Mouse (Mus musculus) skeletal muscle tissue, postnatal 0 days (tissue): ENCODE measurements around the gene Gm4756. TPM values are rescaled to one million over a fixed set of nuclear protein-coding genes. Genes with fewer than 3 reads are reported as not detected.

Experiments used
- polyA plus RNA-seq: library from polyadenylated mRNA; unstranded; fragments of >200 nt; fragmentation: Nextera tagmentation; extraction: Ambion mirVana; gene quantifications from 2 replicates; pipeline ENCODE4 v1.2.1, GENCODE M21; 2015

Gm4756 gene
- polyA plus RNA-seq: not detected in 2 replicates

DNA sequence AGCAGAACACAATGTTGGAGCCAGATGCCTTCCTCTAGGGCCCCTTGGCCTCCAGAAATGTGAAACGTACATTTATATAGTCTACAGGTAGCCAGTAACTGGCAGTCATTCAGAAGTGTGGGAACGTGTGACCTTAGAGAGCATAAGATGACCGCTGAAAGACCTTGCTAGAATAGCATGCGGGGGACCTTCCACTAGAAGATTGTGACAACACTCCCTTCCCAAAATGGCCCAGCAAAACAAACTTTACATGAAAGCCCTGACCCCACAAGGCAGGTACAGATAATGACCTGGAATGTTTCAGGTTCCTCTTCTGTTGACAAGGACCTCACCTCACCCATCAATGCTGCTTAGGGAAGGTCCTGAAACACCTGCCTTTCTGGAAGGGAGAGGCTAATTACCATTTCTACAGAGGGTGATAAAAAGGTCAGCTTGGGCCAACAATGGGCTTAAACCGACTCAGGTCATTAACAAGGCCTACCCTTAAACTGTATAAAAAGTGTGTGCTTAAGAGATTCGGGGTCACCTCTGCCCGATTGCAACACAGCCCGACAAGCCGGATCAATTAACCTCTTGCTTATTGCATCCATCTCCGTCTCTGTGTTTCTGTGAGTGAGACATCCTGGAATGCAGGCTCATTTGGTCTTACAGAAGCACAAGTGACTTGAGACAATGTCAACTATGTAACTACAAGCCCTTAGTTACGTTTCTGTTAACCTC, at the start of gene Gm4756:
Gene Gm4756 (minus strand): TSS at position 51 of the 720 bp plus-strand sequence.

DNA sequence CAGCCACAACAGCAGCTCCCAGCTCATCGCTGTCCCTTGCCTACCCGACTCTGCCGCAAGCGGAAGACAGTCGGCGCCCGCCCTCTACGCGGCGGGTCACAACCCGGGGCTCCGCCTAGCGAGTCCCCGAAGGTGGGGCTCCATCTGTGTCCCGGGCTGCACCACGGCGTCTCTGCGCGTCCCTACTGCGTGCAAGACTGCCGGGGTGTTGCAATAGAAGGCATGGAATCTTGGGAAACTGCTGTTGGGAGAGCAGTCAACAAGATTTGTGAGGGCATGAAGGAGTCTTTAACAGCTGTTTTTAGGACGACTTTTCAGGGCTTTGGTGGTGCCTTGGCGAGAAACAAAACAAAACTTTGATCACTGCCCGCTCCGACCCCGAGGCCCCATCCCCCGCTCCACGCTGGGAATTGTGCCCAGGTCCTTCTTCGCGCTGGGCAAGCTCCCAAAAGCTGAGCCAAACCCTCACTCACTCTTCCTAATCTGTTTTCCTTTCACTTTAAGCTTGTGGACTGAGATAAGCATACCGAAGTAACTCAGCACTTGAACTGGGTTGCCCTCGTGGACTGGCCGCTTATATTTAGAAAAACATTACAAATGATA, 15.4 kb upstream of the Gm4756 start, which contains the start of gene Dhrs7:
Gene Dhrs7 (minus strand): TSS at position 175 of the 603 bp plus-strand sequence.

DNA sequence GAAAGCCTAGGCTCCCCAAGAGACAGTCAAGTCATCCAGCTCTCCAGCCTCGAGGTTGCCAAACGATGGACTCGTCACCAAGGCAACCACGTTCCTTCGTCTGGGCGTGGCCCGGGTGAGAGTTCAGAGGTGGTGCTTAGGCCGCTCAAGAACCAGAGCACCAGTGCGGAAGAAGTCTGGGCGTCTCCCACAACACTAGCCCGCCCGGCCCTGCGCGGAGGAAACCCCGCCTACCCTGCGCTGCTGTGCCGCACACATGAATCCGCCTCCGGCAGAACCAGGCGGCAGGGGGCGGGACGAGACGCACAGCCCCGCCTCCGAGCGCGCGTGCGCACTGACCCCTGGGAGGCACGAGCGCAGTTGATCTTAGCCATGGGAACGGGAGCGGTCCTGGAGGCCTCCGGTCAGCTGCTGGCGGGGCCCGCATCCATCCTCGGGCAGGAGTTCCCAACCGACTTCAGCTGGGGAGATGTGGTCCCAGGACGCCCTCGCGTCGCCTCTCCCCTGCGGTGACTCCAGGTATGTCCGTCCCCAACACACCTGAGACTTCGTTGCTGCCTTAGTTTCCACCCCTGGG, 113.4 kb downstream of the Gm4756 start, which contains the start of gene Pcnx4:
Gene Pcnx4 (plus strand): TSS at position 363 of the 577 bp plus-strand sequence.

Other genes starting within 250 kb of the Gm4756 start
- 1.8 TPM in 2 replicates for gene Rtn1, start 240.6 kb downstream of the Gm4756 start, polyA plus RNA-seq
- gene Lrrc9, start 207.8 kb downstream of the Gm4756 start, polyA plus RNA-seq: 0.18 and 0.32 TPM in 2 replicates
- gene Pcnx4, start 113.3 kb downstream of the Gm4756 start, polyA plus RNA-seq: 5.4 and 5.9 TPM in 2 replicates
- gene Dhrs7, start 15.2 kb upstream of the Gm4756 start, polyA plus RNA-seq: 54.9 and 61.8 TPM in 2 replicates
- gene Ppm1a, start 107.8 kb upstream of the Gm4756 start, polyA plus RNA-seq: 75.2 and 77.2 TPM in 2 replicates